Mouse (Mus musculus): ENCODE results near the gene Klhdc7a. TPM values are rescaled to one million over a fixed set of nuclear protein-coding genes. Genes with fewer than 3 reads are reported as not detected.
"Not testable (repeated sequence)": the region's sequence is repeated elsewhere in the genome, so short reads cannot be mapped to it uniquely, and the experiment has no call there.

Gene Klhdc7a
- polyA plus RNA-seq, 1 experiment from 2014 or later, result 5.8 TPM

GRCm38 (mm10) chr4:139977308-139977781 lies 9.5 kb upstream of the Klhdc7a start:
- Histone ChIP-seq H3K4me2 (peak overlapping the region; percentile 24), H3K9ac (0 out of 2 replicates have a peak overlapping the region, but pooled peaks have one; percentile 5), H3K27ac (peak overlapping the region; percentile 90), H3K36me3 (no peaks in the 10 kb centered on the region), H3K27me3 (no peaks in the 10 kb centered on the region), H3K9me3 (replicated peaks) (no peaks in the 10 kb centered on the region), H3K4me1 (peaks cover 53% of the 10 kb centered on the region), H3K4me3 (replicated peaks) (no peak overlapping the region)
- ATAC-seq (replicated peaks; ENCODE audit: low FRiP score), result peak; percentile 57
- 12% methylated on average over 5 of the region's 5 CpGs for WGBS

- H3K4me3 ChIP-seq (replicated peaks), result no peak overlapping the region
- WGBS, result 20% methylated on average over 7 of the region's 7 CpGs
- H3K9ac ChIP-seq, result no peak overlapping the region
- H3K9me3 ChIP-seq (replicated peaks), result no peaks in the 10 kb centered on the region
- H3K27me3 ChIP-seq, result no peaks in the 10 kb centered on the region
- H3K27ac ChIP-seq, result no peak overlapping the region; the same call in 1 of the 2 replicates
- no peak for ATAC-seq (replicated peaks; ENCODE audit: low FRiP score)
- H3K36me3 ChIP-seq, result no peaks in the 10 kb centered on the region
- H3K4me2 ChIP-seq, result no peak overlapping the region
- peaks cover 53% of the 10 kb centered on the region for H3K4me1 ChIP-seq
Measured at GRCm38 (mm10) chr4:139974506-139974905, 6.7 kb upstream of the Klhdc7a start.

DNA sequence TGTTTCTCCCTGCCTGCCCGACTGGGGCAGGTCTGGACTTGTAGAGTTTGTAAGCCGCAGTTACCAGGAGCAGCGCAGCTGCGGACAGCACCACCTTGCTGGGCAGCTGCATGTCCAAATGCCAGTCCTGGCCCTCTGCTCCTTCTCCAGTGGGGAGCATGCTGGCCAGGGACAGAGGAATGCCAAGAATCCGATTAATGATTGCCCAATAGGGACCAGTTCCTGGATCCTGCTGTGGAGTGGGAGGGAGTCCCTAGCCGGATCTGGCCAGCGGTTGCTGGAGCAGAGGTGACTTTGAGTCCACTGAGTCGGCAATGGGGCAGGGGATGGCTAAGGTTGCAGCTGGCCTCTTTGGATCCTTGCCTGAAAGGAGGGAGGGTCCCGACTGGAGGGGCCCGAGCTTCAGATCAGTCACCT lies 343 bp downstream of the Klhdc7a start:
- H3K36me3 ChIP-seq, result peaks cover 4% of the 10 kb centered on the region
- peaks cover 43% of the 10 kb centered on the region for H3K4me1 ChIP-seq
- no peaks in the 10 kb centered on the region for H3K27me3 ChIP-seq
- peak overlapping the region; percentile 31; the same call in 1 of the 2 replicates for H3K9ac ChIP-seq
- no peaks in the 10 kb centered on the region for H3K9me3 ChIP-seq (replicated peaks)
- peak overlapping the region; percentile 95 for H3K27ac ChIP-seq
- H3K4me2 ChIP-seq, result peak overlapping the region; percentile 54
- peak overlapping the region; percentile 36 for H3K4me3 ChIP-seq (replicated peaks)
- WGBS, result 14% methylated on average over 10 of the region's 10 CpGs
- peak; percentile 93 for ATAC-seq (replicated peaks; ENCODE audit: low FRiP score)

DNA sequence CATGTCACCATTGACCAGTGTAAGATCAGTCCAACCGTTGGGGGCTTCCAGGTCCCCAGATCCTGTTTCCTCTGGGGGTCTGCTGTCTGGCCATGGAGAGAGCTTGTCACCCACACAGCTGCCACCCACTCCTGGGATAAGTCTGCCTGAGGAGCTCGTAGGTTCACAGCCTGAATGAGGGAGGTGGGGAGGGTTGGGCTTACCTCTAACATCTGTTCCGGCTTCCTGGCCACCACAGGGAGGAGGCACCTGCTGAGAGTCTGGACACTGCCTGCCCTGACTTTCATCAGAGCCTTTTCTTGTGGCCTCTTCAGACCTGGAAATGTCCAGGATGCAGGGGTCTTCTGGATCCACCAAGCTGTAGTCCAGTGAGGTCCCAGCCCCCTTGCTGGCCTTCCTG lies 845 bp downstream of the Klhdc7a start:
- peak; percentile 31; the same call in 1 of the 2 replicates for ATAC-seq (replicated peaks; ENCODE audit: low FRiP score)
- H3K4me2 ChIP-seq, result peak overlapping the region; percentile 54
- peaks cover 43% of the 10 kb centered on the region for H3K4me1 ChIP-seq
- no peaks in the 10 kb centered on the region for H3K27me3 ChIP-seq
- WGBS, result 27% methylated on average over 3 of the region's 3 CpGs
- H3K36me3 ChIP-seq, result peaks cover 4% of the 10 kb centered on the region
- peak overlapping the region; percentile 95 for H3K27ac ChIP-seq
- peak overlapping the region; percentile 36 for H3K4me3 ChIP-seq (replicated peaks)
- H3K9me3 ChIP-seq (replicated peaks), result no peaks in the 10 kb centered on the region
- peak overlapping the region; percentile 31; the same call in 1 of the 2 replicates for H3K9ac ChIP-seq

- Histone ChIP-seq H3K9ac (no peak overlapping the region), H3K4me2 (peak overlapping the region; percentile 54), H3K27ac (no peak overlapping the region), H3K27me3 (no peaks in the 10 kb centered on the region), H3K9me3 (replicated peaks) (no peaks in the 10 kb centered on the region), H3K4me1 (peaks cover 43% of the 10 kb centered on the region), H3K4me3 (replicated peaks) (peak overlapping the region; percentile 36), H3K36me3 (peaks cover 4% of the 10 kb centered on the region)
- no peak for ATAC-seq (replicated peaks; ENCODE audit: low FRiP score)
- WGBS, result 88% methylated on average over 28 of the region's 28 CpGs
Measured at GRCm38 (mm10) chr4:139965596-139966185, 2.1 kb downstream of the Klhdc7a start.

- Histone ChIP-seq H3K4me2 (peak overlapping the region; percentile 54), H3K36me3 (peaks cover 4% of the 10 kb centered on the region), H3K4me1 (peaks cover 43% of the 10 kb centered on the region), H3K9me3 (replicated peaks) (no peaks in the 10 kb centered on the region), H3K27me3 (no peaks in the 10 kb centered on the region), H3K4me3 (replicated peaks) (peak overlapping the region; percentile 36), H3K9ac (no peak overlapping the region), H3K27ac (no peak overlapping the region)
- 84% methylated on average over 5 of the region's 5 CpGs for WGBS
- ATAC-seq (replicated peaks; ENCODE audit: low FRiP score), result no peak
Measured at GRCm38 (mm10) chr4:139964406-139964805, 3.4 kb downstream of the Klhdc7a start.

- WGBS, result 86% methylated on average over 5 of the region's 5 CpGs
- Histone ChIP-seq H3K9ac (no peak overlapping the region), H3K4me1 (peaks cover 43% of the 10 kb centered on the region), H3K27me3 (no peaks in the 10 kb centered on the region), H3K36me3 (peaks cover 4% of the 10 kb centered on the region), H3K9me3 (replicated peaks) (no peaks in the 10 kb centered on the region), H3K4me3 (replicated peaks) (peak overlapping the region; percentile 36; the same call in 1 of the 2 replicates), H3K27ac (no peak overlapping the region), H3K4me2 (peak overlapping the region; percentile 54)
- no peak for ATAC-seq (replicated peaks; ENCODE audit: low FRiP score)
Measured at GRCm38 (mm10) chr4:139963911-139964310, 3.9 kb downstream of the Klhdc7a start.

DNA sequence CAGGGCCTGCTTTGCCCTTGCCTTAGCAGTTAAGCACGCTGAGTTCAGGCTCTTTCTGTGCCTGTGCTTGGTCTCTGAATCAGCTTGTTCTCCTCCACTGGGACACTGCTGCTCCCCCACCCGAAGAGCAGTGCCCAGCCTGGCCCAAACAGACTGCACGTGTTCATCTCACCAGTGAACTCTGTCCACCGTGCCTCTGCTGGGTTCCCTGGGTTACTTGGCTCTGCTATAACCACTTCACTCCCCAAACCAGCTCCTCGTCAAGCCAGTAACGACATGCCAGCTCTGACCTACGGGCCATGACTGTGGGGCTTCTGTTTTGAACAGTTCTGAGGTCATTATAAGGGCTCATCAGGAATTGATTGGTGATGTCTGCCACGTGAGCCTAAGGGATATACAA lies 4.8 kb downstream of the Klhdc7a start:
- no peaks in the 10 kb centered on the region for H3K27me3 ChIP-seq
- H3K4me2 ChIP-seq, result 0 out of 2 replicates have a peak overlapping the region, but pooled peaks have one; percentile 54
- no peak overlapping the region for H3K27ac ChIP-seq
- no peaks in the 10 kb centered on the region for H3K9me3 ChIP-seq (replicated peaks)
- H3K4me3 ChIP-seq (replicated peaks), result no peak overlapping the region
- no peak for ATAC-seq (replicated peaks; ENCODE audit: low FRiP score)
- H3K36me3 ChIP-seq, result peaks cover 4% of the 10 kb centered on the region
- H3K4me1 ChIP-seq, result peaks cover 37% of the 10 kb centered on the region
- H3K9ac ChIP-seq, result no peak overlapping the region
- WGBS, result 57% methylated on average over 8 of the region's 8 CpGs

DNA sequence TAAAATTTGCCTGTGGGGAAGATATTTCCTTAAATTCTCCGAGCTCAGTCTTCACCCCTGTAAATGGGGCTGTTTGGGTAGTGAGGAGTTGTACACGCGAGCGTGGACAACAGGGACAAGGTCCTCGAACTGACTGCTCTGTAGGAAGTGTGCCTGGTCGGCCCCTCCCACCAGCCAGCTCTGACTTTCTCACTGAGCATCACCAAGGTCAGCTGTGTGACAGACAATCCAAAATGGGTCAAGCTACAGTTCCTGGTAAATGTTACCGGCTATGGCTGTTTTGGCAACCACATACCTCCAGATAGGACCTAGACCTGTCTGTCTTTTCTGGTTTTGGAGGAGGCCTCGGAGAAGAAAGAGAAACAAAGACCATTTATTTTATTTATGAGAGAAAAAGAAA lies 6.0 kb downstream of the Klhdc7a start:
- WGBS, result 84% methylated on average over 8 of the region's 8 CpGs
- no peaks in the 10 kb centered on the region for H3K9me3 ChIP-seq (replicated peaks)
- peaks cover 25% of the 10 kb centered on the region for H3K4me1 ChIP-seq
- H3K27me3 ChIP-seq, result no peaks in the 10 kb centered on the region
- no peak for ATAC-seq (replicated peaks; ENCODE audit: low FRiP score)
- H3K4me2 ChIP-seq, result no peak overlapping the region
- H3K36me3 ChIP-seq, result peaks cover 4% of the 10 kb centered on the region
- no peak overlapping the region for H3K27ac ChIP-seq
- no peak overlapping the region for H3K4me3 ChIP-seq (replicated peaks)
- H3K9ac ChIP-seq, result no peak overlapping the region

- H3K27me3 ChIP-seq, result not testable (repeated sequence)
- 88% methylated on average over 11 of the region's 11 CpGs for WGBS
Measured at GRCm38 (mm10) chr4:139961329-139961728, 6.5 kb downstream of the Klhdc7a start.

GRCm38 (mm10) chr4:139960724-139961315 lies 7.0 kb downstream of the Klhdc7a start:
- no peak overlapping the region for H3K27ac ChIP-seq
- no peak overlapping the region for H3K4me2 ChIP-seq
- WGBS, result 83% methylated on average over 10 of the region's 10 CpGs
- H3K36me3 ChIP-seq, result peaks cover 4% of the 10 kb centered on the region
- H3K27me3 ChIP-seq, result no peaks in the 10 kb centered on the region
- no peak for ATAC-seq (replicated peaks; ENCODE audit: low FRiP score)
- peaks cover 18% of the 10 kb centered on the region; the same call in 1 of the 2 replicates for H3K4me1 ChIP-seq
- no peaks in the 10 kb centered on the region for H3K9me3 ChIP-seq (replicated peaks)
- no peak overlapping the region for H3K9ac ChIP-seq
- H3K4me3 ChIP-seq (replicated peaks), result no peak overlapping the region

More at GRCm38 (mm10) chr4:139961329-139961728, 6.5 kb downstream of the Klhdc7a start:
- H3K36me3 ChIP-seq; H3K4me2 ChIP-seq; H3K4me3 ChIP-seq (replicated peaks); ATAC-seq (replicated peaks; ENCODE audit: low FRiP score); H3K27ac ChIP-seq; H3K9ac ChIP-seq; H3K9me3 ChIP-seq (replicated peaks): not testable (repeated sequence)
- peaks cover 21% of the 10 kb centered on the region; the same call in 1 of the 2 replicates for H3K4me1 ChIP-seq

DNA sequence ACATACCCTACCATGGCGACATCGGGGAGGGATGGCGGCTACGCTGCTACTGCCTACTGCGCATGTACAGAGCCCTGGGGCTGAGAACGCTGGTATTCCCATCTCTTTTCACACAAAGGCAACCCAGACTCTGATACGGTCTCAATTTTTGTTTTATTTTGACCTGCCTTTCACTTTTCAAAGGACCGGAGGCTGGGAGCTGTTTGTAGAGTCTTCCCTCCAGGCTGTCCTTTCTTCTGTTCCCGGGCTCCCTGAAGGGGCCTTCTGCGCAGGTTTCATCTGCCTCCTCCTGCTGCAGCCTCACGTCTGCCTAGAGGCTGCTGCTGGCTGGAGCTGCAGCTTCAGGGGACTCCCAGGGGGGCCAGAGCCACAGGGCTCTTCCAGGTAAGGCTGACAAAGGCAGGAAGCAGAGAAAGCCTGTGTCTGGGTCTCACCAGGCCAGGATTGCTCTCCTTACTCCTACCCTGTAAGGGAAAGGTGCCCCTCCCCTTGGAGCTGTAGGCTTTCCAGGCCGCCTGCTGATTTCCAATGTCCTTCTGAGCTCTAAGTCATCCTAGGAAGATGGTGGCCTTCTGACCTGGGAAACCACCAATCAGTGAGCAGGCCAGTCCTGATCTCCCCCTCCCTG lies 7.6 kb downstream of the Klhdc7a start:
- ATAC-seq (replicated peaks; ENCODE audit: low FRiP score), result no peak
- Histone ChIP-seq H3K9ac (no peak overlapping the region), H3K4me2 (no peak overlapping the region), H3K27ac (no peak overlapping the region), H3K4me1 (peaks cover 13% of the 10 kb centered on the region; the same call in 1 of the 2 replicates), H3K4me3 (replicated peaks) (no peak overlapping the region), H3K36me3 (peaks cover under 1% of the 10 kb centered on the region; the same call in 1 of the 2 replicates), H3K9me3 (replicated peaks) (no peaks in the 10 kb centered on the region), H3K27me3 (no peaks in the 10 kb centered on the region)
- WGBS, result 84% methylated on average over 12 of the region's 12 CpGs
